Mouse (Mus musculus) neural tube, embryonic 14.5 days (tissue): ENCODE measurements around the gene Rhbdd1. TPM values are rescaled to one million over a fixed set of nuclear protein-coding genes. Genes with fewer than 3 reads are reported as not detected.

Source experiments
- ATAC-seq: fragments of 200-750 bp; cut with Nextera tagmentation; 2 replicates; pipeline ENCODE4 v1.8.0; 2017; ENCODE audit warnings: low read depth, mild to moderate bottlenecking, moderate TSS enrichment, moderate library complexity
- H3K27ac ChIP-seq: fragments of 300-500 bp; sonication (generic); 2 replicates; pipeline ENCODE4 v1.5.1; 2014; ENCODE audit warnings: low read depth, mild to moderate bottlenecking, control low read depth, low read length, moderate library complexity, mixed read lengths
- H3K27me3 ChIP-seq: fragments of 300-500 bp; sonication (generic); 2 replicates; pipeline ENCODE4 v1.6.1; 2014; ENCODE audit warnings: low read length; ENCODE audit not compliant: control insufficient read depth, insufficient read depth
- H3K36me3 ChIP-seq: fragments of 300-500 bp; sonication (generic); 2 replicates; pipeline ENCODE4 v1.6.1; 2014; ENCODE audit warnings: low read length, mixed read lengths; ENCODE audit not compliant: control insufficient read depth, insufficient read depth
- H3K4me1 ChIP-seq: fragments of 300-500 bp; sonication (generic); 2 replicates; pipeline ENCODE4 v1.6.1; 2014; ENCODE audit warnings: low read length; ENCODE audit not compliant: control insufficient read depth, insufficient read depth
- H3K4me2 ChIP-seq: fragments of 300-500 bp; sonication (generic); 2 replicates; pipeline ENCODE4 v1.6.1; 2014; ENCODE audit warnings: mild to moderate bottlenecking, low read depth, low read length, control low read depth
- H3K4me3 ChIP-seq: fragments of 300-500 bp; sonication (generic); 2 replicates; pipeline ENCODE4 v1.5.1; 2014; ENCODE audit warnings: low read depth, low read length, control low read depth, mixed read lengths
- H3K9ac ChIP-seq: fragments of 300-500 bp; sonication (generic); replicated peaks from 2 replicates; pipeline ENCODE4 v1.6.1; 2014; ENCODE audit warnings: low read depth, mild to moderate bottlenecking, control low read depth, low read length, mixed read lengths
- H3K9me3 ChIP-seq: fragments of 300-500 bp; sonication (generic); 2 replicates; pipeline ENCODE4 v1.6.1; 2016; ENCODE audit warnings: low read length; ENCODE audit not compliant: control insufficient read depth
- WGBS: fragments of 180-500 bp; shearing (Covaris S2); extraction: QIAGEN DNeasy Blood & Tissue Kit; methylation state at CpG from one replicate; pipeline ENCODE4 v1.1.7; 2014; 5-methylcytosine and 5-hydroxymethylcytosine counted together
- polyA plus RNA-seq: library from polyadenylated mRNA; unstranded; fragments of >200 nt; fragmentation: Nextera tagmentation; extraction: Ambion mirVana; gene quantifications from 2 replicates; pipeline ENCODE4 v1.2.1, GENCODE M21; 2014

Gene Rhbdd1
- polyA plus RNA-seq, 1 experiment from 2014 or later: 2.7 TPM

DNA sequence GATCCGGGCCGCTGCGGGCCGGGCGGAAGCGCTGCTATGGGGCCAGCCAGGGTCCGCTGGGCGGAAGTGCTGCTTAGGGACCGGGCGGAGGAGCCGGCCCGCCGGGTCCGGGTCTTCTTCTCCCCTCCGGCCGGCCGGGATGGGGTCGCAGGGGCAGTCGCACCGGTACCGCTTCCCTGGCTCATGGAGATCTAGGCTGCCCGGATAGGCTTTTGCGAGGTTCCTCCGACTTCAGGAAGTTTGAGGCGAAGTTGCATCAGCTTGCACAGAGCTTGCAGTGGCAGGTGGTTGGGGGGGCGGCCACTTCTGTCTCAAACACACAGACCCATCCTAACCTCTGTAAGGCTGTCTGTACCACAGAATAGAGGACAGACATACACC lies 484 bp downstream of the Rhbdd1 start:
- Histone ChIP-seq H3K9ac (peak overlapping the region; percentile 80), H3K4me1 (peaks cover 20% of the 10 kb centered on the region; the same call in 1 of the 2 replicates), H3K36me3 (no peaks in the 10 kb centered on the region), H3K27me3 (no peaks in the 10 kb centered on the region), H3K4me2 (peak overlapping the region; percentile 60), H3K9me3 (no peaks in the 10 kb centered on the region), H3K4me3 (peak overlapping the region; percentile 85), H3K27ac (peak overlapping the region; percentile 95)
- no peak; the same call in 1 of the 2 replicates for ATAC-seq
- WGBS: under 1% methylated on average over 25 of the region's 26 CpGs

GRCm38 (mm10) chr1:82320456-82320855 lies 4.2 kb downstream of the Rhbdd1 start:
- Histone ChIP-seq H3K9me3 (no peaks in the 10 kb centered on the region), H3K27ac (peak overlapping the region; percentile 24), H3K27me3 (no peaks in the 10 kb centered on the region), H3K4me3 (no peak overlapping the region; the same call in 1 of the 2 replicates), H3K36me3 (no peaks in the 10 kb centered on the region), H3K4me1 (peaks cover 29% of the 10 kb centered on the region; the same call in 1 of the 2 replicates), H3K9ac (0 out of 2 replicates have a peak overlapping the region, but pooled peaks have one; percentile 29), H3K4me2 (peak overlapping the region; percentile 39)
- peak; percentile 6; the same call in 1 of the 2 replicates for ATAC-seq
- WGBS: 22% methylated on average over 6 of the region's 6 CpGs

GRCm38 (mm10) chr1:82320864-82321263 lies 4.6 kb downstream of the Rhbdd1 start:
- peak; percentile 5 for ATAC-seq
- WGBS: 31% methylated on average over 10 of the region's 10 CpGs
- Histone ChIP-seq H3K4me3 (no peak overlapping the region; the same call in 1 of the 2 replicates), H3K36me3 (no peaks in the 10 kb centered on the region), H3K4me1 (peaks cover 28% of the 10 kb centered on the region; the same call in 1 of the 2 replicates), H3K27ac (peak overlapping the region; percentile 24), H3K4me2 (peak overlapping the region; percentile 39), H3K9me3 (no peaks in the 10 kb centered on the region), H3K27me3 (no peaks in the 10 kb centered on the region), H3K9ac (peak overlapping the region; percentile 29; the same call in 1 of the 2 replicates)

DNA sequence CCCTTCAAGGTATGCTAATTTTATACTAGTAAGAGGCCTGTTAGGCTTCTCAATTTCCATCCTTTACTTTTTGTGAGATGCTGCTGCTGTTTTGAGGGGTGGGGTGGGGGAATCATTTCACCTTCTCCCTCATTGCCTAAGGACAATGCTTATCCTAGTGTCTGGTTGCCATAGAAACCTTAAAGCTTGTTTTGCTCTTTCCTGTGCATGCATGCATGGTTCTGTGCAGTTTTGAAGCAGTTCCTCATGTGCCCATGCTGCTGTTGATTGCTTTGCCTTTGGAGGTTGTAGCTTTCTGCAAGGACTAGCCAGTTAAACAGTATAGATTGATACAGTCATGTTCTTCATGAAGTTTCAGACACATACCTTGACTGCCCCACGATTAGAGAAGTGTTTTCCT lies 5.2 kb downstream of the Rhbdd1 start:
- Histone ChIP-seq H3K27me3 (no peaks in the 10 kb centered on the region), H3K4me3 (no peak overlapping the region), H3K27ac (no peak overlapping the region), H3K9ac (no peak overlapping the region), H3K9me3 (no peaks in the 10 kb centered on the region), H3K4me2 (no peak overlapping the region), H3K36me3 (no peaks in the 10 kb centered on the region), H3K4me1 (peaks cover 26% of the 10 kb centered on the region; the same call in 1 of the 2 replicates)
- ATAC-seq: no peak
- 86% methylated on average over 1 of the region's 1 CpGs for WGBS

GRCm38 (mm10) chr1:82324131-82324785 lies 8.0 kb downstream of the Rhbdd1 start:
- no peaks in the 10 kb centered on the region for H3K9me3 ChIP-seq
- WGBS: 13% methylated on average over 4 of the region's 4 CpGs
- H3K4me1 ChIP-seq: peaks cover 21% of the 10 kb centered on the region; the same call in 1 of the 2 replicates
- H3K4me3 ChIP-seq: no peak overlapping the region
- H3K27ac ChIP-seq: no peak overlapping the region
- no peak overlapping the region for H3K4me2 ChIP-seq
- no peaks in the 10 kb centered on the region for H3K36me3 ChIP-seq
- ATAC-seq: no peak
- no peak overlapping the region for H3K9ac ChIP-seq
- no peaks in the 10 kb centered on the region for H3K27me3 ChIP-seq

GRCm38 (mm10) chr1:82326120-82326519 lies 9.9 kb downstream of the Rhbdd1 start:
- no peaks in the 10 kb centered on the region for H3K36me3 ChIP-seq
- H3K4me3 ChIP-seq: no peak overlapping the region
- no peaks in the 10 kb centered on the region for H3K9me3 ChIP-seq
- H3K27me3 ChIP-seq: no peaks in the 10 kb centered on the region
- ATAC-seq: no peak
- no peak overlapping the region for H3K4me2 ChIP-seq
- 74% methylated on average over 5 of the region's 5 CpGs for WGBS
- no peak overlapping the region for H3K27ac ChIP-seq
- peaks cover 14% of the 10 kb centered on the region; the same call in 1 of the 2 replicates for H3K4me1 ChIP-seq
- no peak overlapping the region for H3K9ac ChIP-seq

- H3K36me3 ChIP-seq: no peaks in the 10 kb centered on the region
- H3K9me3 ChIP-seq: no peaks in the 10 kb centered on the region
- ATAC-seq: no peak
- H3K27ac ChIP-seq: no peak overlapping the region
- no peaks in the 10 kb centered on the region for H3K27me3 ChIP-seq
- H3K4me1 ChIP-seq: peaks cover 9% of the 10 kb centered on the region; the same call in 1 of the 2 replicates
- no peak overlapping the region for H3K4me2 ChIP-seq
- WGBS: 97% methylated on average over 7 of the region's 7 CpGs
- no peak overlapping the region for H3K4me3 ChIP-seq
- H3K9ac ChIP-seq: no peak overlapping the region
These were observed 12.0 kb downstream of the Rhbdd1 start for GRCm38 (mm10) chr1:82328033-82328775.

DNA sequence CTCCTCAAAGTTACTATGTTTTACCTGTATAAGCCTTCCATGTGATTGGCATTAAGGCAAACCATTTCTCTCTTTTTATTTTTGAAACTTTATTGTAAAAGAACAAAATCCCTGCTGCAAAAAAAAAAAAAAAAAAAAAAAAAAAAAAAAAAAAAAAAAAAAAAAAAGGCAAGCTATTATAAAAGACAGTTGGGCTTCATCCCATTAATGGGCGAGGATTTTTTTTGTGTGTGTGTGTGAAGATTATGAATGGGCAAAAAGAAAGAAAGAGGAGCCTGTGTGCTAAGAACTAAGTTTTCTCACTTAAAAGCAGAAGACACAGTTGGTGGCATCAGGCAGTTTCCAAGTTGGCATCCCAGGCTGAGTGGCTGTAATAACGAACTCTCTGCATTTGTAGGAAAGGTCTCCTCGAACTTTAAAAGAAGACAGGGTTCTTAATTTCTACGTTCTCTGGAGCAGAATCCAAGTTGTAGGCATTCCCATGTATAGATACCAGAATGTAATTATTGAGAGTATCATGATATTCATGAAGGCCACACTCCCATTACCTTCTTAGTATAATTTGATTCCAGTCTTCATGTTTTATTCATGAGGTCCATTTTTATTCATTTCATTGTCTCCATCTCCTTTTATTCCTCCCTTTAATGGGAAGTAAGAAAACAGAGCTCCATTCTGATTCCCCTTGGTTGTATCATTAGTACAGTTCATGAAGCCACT lies 13.1 kb downstream of the Rhbdd1 start:
- H3K9ac ChIP-seq: no peak overlapping the region
- no peaks in the 10 kb centered on the region for H3K9me3 ChIP-seq
- no peak overlapping the region for H3K27ac ChIP-seq
- H3K4me3 ChIP-seq: no peak overlapping the region
- H3K4me1 ChIP-seq: peaks cover under 1% of the 10 kb centered on the region; the same call in 1 of the 2 replicates
- WGBS: 43% methylated on average over 4 of the region's 4 CpGs
- H3K4me2 ChIP-seq: no peak overlapping the region
- no peak for ATAC-seq
- H3K27me3 ChIP-seq: no peaks in the 10 kb centered on the region
- H3K36me3 ChIP-seq: no peaks in the 10 kb centered on the region

GRCm38 (mm10) chr1:82329954-82330247 lies 13.6 kb downstream of the Rhbdd1 start:
- Histone ChIP-seq H3K27me3 (no peaks in the 10 kb centered on the region), H3K4me2 (no peak overlapping the region), H3K9ac (no peak overlapping the region), H3K4me3 (no peak overlapping the region), H3K4me1 (no peaks in the 10 kb centered on the region), H3K9me3 (no peaks in the 10 kb centered on the region), H3K36me3 (no peaks in the 10 kb centered on the region), H3K27ac (no peak overlapping the region)
- no peak for ATAC-seq
